Mouse (Mus musculus): Measurements from ENCODE around the gene Csnk1d.

DNA sequence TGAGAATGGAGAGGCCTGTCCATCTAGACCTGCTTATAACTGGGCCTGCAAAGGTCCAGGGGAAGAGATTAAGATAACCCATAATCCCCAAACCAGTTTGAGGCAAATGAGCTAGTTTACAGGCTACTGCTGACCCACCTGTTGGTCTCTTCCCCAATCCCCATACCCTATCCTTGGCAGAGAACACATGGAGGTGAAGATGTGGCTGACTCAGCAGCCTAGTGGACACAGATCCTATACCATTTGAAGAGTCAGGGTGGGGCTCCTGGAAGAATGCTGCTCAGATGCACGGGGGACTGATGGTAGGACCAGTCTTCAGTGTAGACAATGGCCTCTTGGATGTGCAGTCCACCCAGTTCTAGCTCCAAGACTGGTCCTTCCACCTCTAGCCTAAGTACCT lies 30.9 kb downstream of the Csnk1d start:
- no peak for TF ChIP-seq CTCF (IDR thresholded peaks at IDR 0.05; ENCODE audit: low read depth, low read length)
- no peak for TF ChIP-seq POLR2A (IDR thresholded peaks at IDR 0.05; ENCODE audit: borderline replicate concordance, low read depth, low read length)
